Mouse (Mus musculus): ENCODE measurements at regions not wholly inside any gene's neighbourhood (a gene's known extent, or its start where the extent isn't known, plus 50 kb on each side); places are given as distances from the start of the nearest gene placed in this dataset.

- peak; percentile 28 for DNase-seq
- 31% methylated on average over 7 of the region's 7 CpGs for WGBS
- Histone ChIP-seq H3K36me3 (ENCODE audit: insufficient read depth) (no peaks in the 10 kb centered on the region), H3K4me1 (ENCODE audit: insufficient read depth) (no peaks in the 10 kb centered on the region), H3K4me3 (ENCODE audit: low read depth, low read length) (no peak overlapping the region), H3K9ac (no peak overlapping the region), H3K27ac (ENCODE audit: low read depth, low read length) (no peak overlapping the region), H3K4me2 (ENCODE audit: low read depth) (no peak overlapping the region), H3K9me3 (ENCODE audit: low read length) (no peaks in the 10 kb centered on the region), H3K27me3 (ENCODE audit: insufficient read depth, low read length) (no peaks in the 10 kb centered on the region)
- no peak; the same call in 1 of the 2 replicates for ATAC-seq
- no peak for TF ChIP-seq CTCF (IDR thresholded peaks at IDR 0.05; ENCODE audit: low read depth)
Measured at GRCm38 (mm10) chr3:19002056-19002455, 626.4 kb downstream of the 1700064H15Rik start.

- Histone ChIP-seq H3K4me1 (ENCODE audit: insufficient read depth) (no peaks in the 10 kb centered on the region), H3K4me3 (ENCODE audit: low read depth, low read length) (no peak overlapping the region), H3K9me3 (ENCODE audit: low read length) (no peaks in the 10 kb centered on the region), H3K9ac (no peak overlapping the region), H3K36me3 (ENCODE audit: insufficient read depth) (no peaks in the 10 kb centered on the region), H3K4me2 (ENCODE audit: low read depth) (no peak overlapping the region), H3K27ac (ENCODE audit: low read depth, low read length) (no peak overlapping the region), H3K27me3 (ENCODE audit: insufficient read depth, low read length) (no peaks in the 10 kb centered on the region)
- TF ChIP-seq CTCF (IDR thresholded peaks at IDR 0.05; ENCODE audit: low read depth), result no peak
- DNase-seq, result peak; percentile 30
- ATAC-seq, result no peak; the same call in 1 of the 2 replicates
- WGBS, result 55% methylated on average over 1 of the region's 1 CpGs
Measured at GRCm38 (mm10) chr3:19004792-19005191, 623.7 kb downstream of the 1700064H15Rik start.

GRCm38 (mm10) chr3:19044566-19044965 lies 583.9 kb downstream of the 1700064H15Rik start:
- ATAC-seq, result no peak
- Histone ChIP-seq H3K36me3 (ENCODE audit: insufficient read depth) (no peaks in the 10 kb centered on the region), H3K9me3 (ENCODE audit: low read length) (no peaks in the 10 kb centered on the region), H3K4me3 (ENCODE audit: low read depth, low read length) (no peak overlapping the region), H3K27me3 (ENCODE audit: insufficient read depth, low read length) (no peaks in the 10 kb centered on the region), H3K9ac (no peak overlapping the region), H3K4me2 (ENCODE audit: low read depth) (no peak overlapping the region), H3K27ac (ENCODE audit: low read depth, low read length) (no peak overlapping the region), H3K4me1 (ENCODE audit: insufficient read depth) (no peaks in the 10 kb centered on the region)
- no peak for TF ChIP-seq CTCF (IDR thresholded peaks at IDR 0.05; ENCODE audit: low read depth)
- no peak for DNase-seq
- WGBS, result 53% methylated on average over 3 of the region's 3 CpGs

- no peak overlapping the region for H3K4me2 ChIP-seq (ENCODE audit: low read depth)
- no peak overlapping the region for H3K27ac ChIP-seq (ENCODE audit: low read depth, low read length)
- no peak overlapping the region for H3K9ac ChIP-seq
- H3K4me1 ChIP-seq (ENCODE audit: insufficient read depth), result no peaks in the 10 kb centered on the region
- no peak overlapping the region for H3K4me3 ChIP-seq (ENCODE audit: low read depth, low read length)
- DNase-seq, result no peak
- no peaks in the 10 kb centered on the region for H3K36me3 ChIP-seq (ENCODE audit: insufficient read depth)
- no peaks in the 10 kb centered on the region for H3K27me3 ChIP-seq (ENCODE audit: insufficient read depth, low read length)
- no peaks in the 10 kb centered on the region for H3K9me3 ChIP-seq (ENCODE audit: low read length)
- no peak for ATAC-seq
- TF ChIP-seq CTCF (IDR thresholded peaks at IDR 0.05; ENCODE audit: low read depth), result no peak
Measured at GRCm38 (mm10) chr3:19045933-19046332, 582.5 kb downstream of the 1700064H15Rik start.

- no peaks in the 10 kb centered on the region for H3K27me3 ChIP-seq (ENCODE audit: insufficient read depth, low read length)
- TF ChIP-seq CTCF (IDR thresholded peaks at IDR 0.05; ENCODE audit: low read depth), result no peak
- H3K9ac ChIP-seq, result no peak overlapping the region
- DNase-seq (no peak), ATAC-seq (no peak)
- no peak overlapping the region for H3K4me2 ChIP-seq (ENCODE audit: low read depth)
- 35% methylated on average over 1 of the region's 1 CpGs for WGBS
- H3K4me1 ChIP-seq (ENCODE audit: insufficient read depth), result no peaks in the 10 kb centered on the region
- H3K4me3 ChIP-seq (ENCODE audit: low read depth, low read length), result no peak overlapping the region
- H3K36me3 ChIP-seq (ENCODE audit: insufficient read depth), result no peaks in the 10 kb centered on the region
- no peak overlapping the region for H3K27ac ChIP-seq (ENCODE audit: low read depth, low read length)
- H3K9me3 ChIP-seq (ENCODE audit: low read length), result no peaks in the 10 kb centered on the region
Measured at GRCm38 (mm10) chr3:19046610-19047009, 581.9 kb downstream of the 1700064H15Rik start.

- Histone ChIP-seq H3K4me1 (ENCODE audit: insufficient read depth) (0 out of 2 replicates have a peak, but pooled peaks cover 4% of the 10 kb centered on the region), H3K36me3 (ENCODE audit: insufficient read depth) (no peaks in the 10 kb centered on the region), H3K4me3 (ENCODE audit: low read depth, low read length) (no peak overlapping the region), H3K27ac (ENCODE audit: low read depth, low read length) (no peak overlapping the region), H3K9ac (no peak overlapping the region), H3K9me3 (ENCODE audit: low read length) (no peaks in the 10 kb centered on the region), H3K27me3 (ENCODE audit: insufficient read depth, low read length) (no peaks in the 10 kb centered on the region), H3K4me2 (ENCODE audit: low read depth) (no peak overlapping the region)
- DNase-seq (peak; percentile 20), ATAC-seq (peak; percentile 45; the same call in 1 of the 2 replicates)
- WGBS, result 61% methylated on average over 3 of the region's 3 CpGs
- TF ChIP-seq CTCF (IDR thresholded peaks at IDR 0.05; ENCODE audit: low read depth), result no peak
Measured at GRCm38 (mm10) chr3:19055961-19056360, 572.5 kb downstream of the 1700064H15Rik start.

- no peak overlapping the region for H3K4me3 ChIP-seq (ENCODE audit: low read depth, low read length)
- no peak for DNase-seq
- no peaks in the 10 kb centered on the region for H3K27me3 ChIP-seq (ENCODE audit: insufficient read depth, low read length)
- no peak overlapping the region for H3K9ac ChIP-seq
- WGBS, result 16% methylated on average over 9 of the region's 9 CpGs
- H3K4me1 ChIP-seq (ENCODE audit: insufficient read depth), result 0 out of 2 replicates have a peak, but pooled peaks cover 4% of the 10 kb centered on the region
- no peak for TF ChIP-seq CTCF (IDR thresholded peaks at IDR 0.05; ENCODE audit: low read depth)
- H3K36me3 ChIP-seq (ENCODE audit: insufficient read depth), result no peaks in the 10 kb centered on the region
- no peak overlapping the region for H3K27ac ChIP-seq (ENCODE audit: low read depth, low read length)
- H3K9me3 ChIP-seq (ENCODE audit: low read length), result no peaks in the 10 kb centered on the region
- no peak for ATAC-seq
- H3K4me2 ChIP-seq (ENCODE audit: low read depth), result no peak overlapping the region
Measured at GRCm38 (mm10) chr3:19056623-19057022, 571.9 kb downstream of the 1700064H15Rik start.

Measured in forebrain, postnatal 0 days (tissue).